Mouse (Mus musculus) CH12.LX (cell line): ENCODE results near the gene Plek2.

Experiments
- MAX ChIP-seq: IDR thresholded peaks from 2 replicates; pipeline ENCODE4 v1.6.1; 2011; ENCODE audit warnings: low read length, improper control_type of control experiment
- POLR2A ChIP-seq: IDR thresholded peaks from 2 replicates; pipeline ENCODE4 v1.6.1; 2011; ENCODE audit warnings: low read depth, mild to moderate bottlenecking, improper control_type of control experiment, low read length
- SIN3A ChIP-seq: IDR thresholded peaks from 2 replicates; pipeline ENCODE4 v1.6.1; 2012; ENCODE audit warnings: low read length, improper control_type of control experiment, inconsistent platforms

- TF ChIP-seq MAX, result no peak
- no peak for TF ChIP-seq POLR2A
- TF ChIP-seq SIN3A, result no peak
These were observed 4.1 kb upstream of the Plek2 start for GRCm38 (mm10) chr12:78910684-78911461.
